Mouse (Mus musculus) neural tube, embryonic 14.5 days (tissue): ENCODE results near the gene Arf6. TPM values are rescaled to one million over a fixed set of nuclear protein-coding genes. Genes with fewer than 3 reads are reported as not detected.

ENCODE experiments used
- ATAC-seq: fragments of 200-750 bp; cut with Nextera tagmentation; 2 replicates; pipeline ENCODE4 v1.8.0; 2017; ENCODE audit warnings: low read depth, mild to moderate bottlenecking, moderate TSS enrichment, moderate library complexity
- H3K27ac ChIP-seq: fragments of 300-500 bp; sonication (generic); 2 replicates; pipeline ENCODE4 v1.5.1; 2014; ENCODE audit warnings: low read depth, mild to moderate bottlenecking, control low read depth, low read length, moderate library complexity, mixed read lengths
- H3K27me3 ChIP-seq: fragments of 300-500 bp; sonication (generic); 2 replicates; pipeline ENCODE4 v1.6.1; 2014; ENCODE audit warnings: low read length; ENCODE audit not compliant: control insufficient read depth, insufficient read depth
- H3K36me3 ChIP-seq: fragments of 300-500 bp; sonication (generic); 2 replicates; pipeline ENCODE4 v1.6.1; 2014; ENCODE audit warnings: low read length, mixed read lengths; ENCODE audit not compliant: control insufficient read depth, insufficient read depth
- H3K4me1 ChIP-seq: fragments of 300-500 bp; sonication (generic); 2 replicates; pipeline ENCODE4 v1.6.1; 2014; ENCODE audit warnings: low read length; ENCODE audit not compliant: control insufficient read depth, insufficient read depth
- H3K4me2 ChIP-seq: fragments of 300-500 bp; sonication (generic); 2 replicates; pipeline ENCODE4 v1.6.1; 2014; ENCODE audit warnings: mild to moderate bottlenecking, low read depth, low read length, control low read depth
- H3K4me3 ChIP-seq: fragments of 300-500 bp; sonication (generic); 2 replicates; pipeline ENCODE4 v1.5.1; 2014; ENCODE audit warnings: low read depth, low read length, control low read depth, mixed read lengths
- H3K9ac ChIP-seq: fragments of 300-500 bp; sonication (generic); replicated peaks from 2 replicates; pipeline ENCODE4 v1.6.1; 2014; ENCODE audit warnings: low read depth, mild to moderate bottlenecking, control low read depth, low read length, mixed read lengths
- H3K9me3 ChIP-seq: fragments of 300-500 bp; sonication (generic); 2 replicates; pipeline ENCODE4 v1.6.1; 2016; ENCODE audit warnings: low read length; ENCODE audit not compliant: control insufficient read depth
- whole genome bisulfite sequencing: fragments of 180-500 bp; shearing (Covaris S2); extraction: QIAGEN DNeasy Blood & Tissue Kit; methylation state at CpG from one replicate; pipeline ENCODE4 v1.1.7; 2014; 5-methylcytosine and 5-hydroxymethylcytosine counted together
- microRNA-seq: library from miRNA; unstranded; fragments of <30 nt; microRNA quantifications from one replicate; pipeline ENCODE4, GENCODE M21; 2016
- polyA plus RNA-seq: library from polyadenylated mRNA; unstranded; fragments of >200 nt; fragmentation: Nextera tagmentation; extraction: Ambion mirVana; gene quantifications from 2 replicates; pipeline ENCODE4 v1.2.1, GENCODE M21; 2014

The Arf6 gene
- polyA plus RNA-seq, 1 experiment from 2014 or later = 29.3 TPM

- H3K27ac ChIP-seq = no peak overlapping the region
- ATAC-seq = no peak
- H3K4me2 ChIP-seq = no peak overlapping the region
- no peaks in the 10 kb centered on the region for H3K4me1 ChIP-seq
- H3K9me3 ChIP-seq = no peaks in the 10 kb centered on the region
- 88% methylated on average over 13 of the region's 13 CpGs for WGBS
- no peak overlapping the region for H3K9ac ChIP-seq
- H3K4me3 ChIP-seq = no peak overlapping the region
- no peaks in the 10 kb centered on the region for H3K36me3 ChIP-seq
- H3K27me3 ChIP-seq = no peaks in the 10 kb centered on the region
These were observed 46.7 kb downstream of the Arf6 start for GRCm38 (mm10) chr12:69418606-69419005.

GRCm38 (mm10) chr12:69419017-69419605 is 47.2 kb downstream of the Arf6 start:
- 82% methylated on average over 14 of the region's 14 CpGs for WGBS
- Histone ChIP-seq H3K9ac (no peak overlapping the region), H3K27ac (no peak overlapping the region), H3K9me3 (no peaks in the 10 kb centered on the region), H3K4me3 (no peak overlapping the region), H3K36me3 (no peaks in the 10 kb centered on the region), H3K4me1 (no peaks in the 10 kb centered on the region), H3K27me3 (no peaks in the 10 kb centered on the region), H3K4me2 (no peak overlapping the region)
- ATAC-seq = no peak

- Histone ChIP-seq H3K9ac (no peak overlapping the region), H3K4me3 (no peak overlapping the region), H3K9me3 (no peaks in the 10 kb centered on the region), H3K27me3 (no peaks in the 10 kb centered on the region), H3K36me3 (no peaks in the 10 kb centered on the region), H3K4me2 (no peak overlapping the region), H3K27ac (no peak overlapping the region), H3K4me1 (no peaks in the 10 kb centered on the region)
- 86% methylated on average over 4 of the region's 4 CpGs for WGBS
- no peak for ATAC-seq
These were observed 47.7 kb downstream of the Arf6 start for GRCm38 (mm10) chr12:69419606-69420005.

GRCm38 (mm10) chr12:69420716-69421115 is 48.8 kb downstream of the Arf6 start:
- no peak for ATAC-seq
- no peak overlapping the region for H3K4me2 ChIP-seq
- no peaks in the 10 kb centered on the region for H3K27me3 ChIP-seq
- no peaks in the 10 kb centered on the region for H3K4me1 ChIP-seq
- no peak overlapping the region for H3K27ac ChIP-seq
- WGBS = 73% methylated on average over 3 of the region's 3 CpGs
- H3K9ac ChIP-seq = no peak overlapping the region
- H3K9me3 ChIP-seq = no peaks in the 10 kb centered on the region
- no peaks in the 10 kb centered on the region for H3K36me3 ChIP-seq
- H3K4me3 ChIP-seq = no peak overlapping the region

- WGBS = 85% methylated on average over 20 of the region's 20 CpGs
- H3K4me1 ChIP-seq = no peaks in the 10 kb centered on the region
- H3K27me3 ChIP-seq = no peaks in the 10 kb centered on the region
- no peak overlapping the region for H3K9ac ChIP-seq
- ATAC-seq = no peak
- H3K4me3 ChIP-seq = no peak overlapping the region
- H3K36me3 ChIP-seq = no peaks in the 10 kb centered on the region
- H3K4me2 ChIP-seq = no peak overlapping the region
- no peak overlapping the region for H3K27ac ChIP-seq
- H3K9me3 ChIP-seq = no peaks in the 10 kb centered on the region
These were observed 51.0 kb downstream of the Arf6 start for GRCm38 (mm10) chr12:69422827-69423537.

Small RNAs within 50 kb of the gene (microRNA-seq; reads per million reads assigned to microRNA genes)
- gene Gm47299 = not detected
- not detected for gene Gm47305

Other genes with a start within 250 kb of the Arf6 start
- gene Rps29, start 213.0 kb upstream of the Arf6 start, polyA plus RNA-seq = 997 and 1,030 TPM in 2 replicates
- gene Lrr1, start 203.3 kb upstream of the Arf6 start, polyA plus RNA-seq = 1.6 and 1.8 TPM in 2 replicates
- gene Rpl36al, start 188.1 kb upstream of the Arf6 start, polyA plus RNA-seq = 381 and 387 TPM in 2 replicates
- gene Mgat2, start 188.0 kb upstream of the Arf6 start, polyA plus RNA-seq = 36.8 and 40.5 TPM in 2 replicates
- 9.9 and 11.8 TPM in 2 replicates for gene Gm49383, start 175.0 kb upstream of the Arf6 start, polyA plus RNA-seq
- 6.8 and 7.3 TPM in 2 replicates for gene Dnaaf2, start 173.7 kb upstream of the Arf6 start, polyA plus RNA-seq
- gene Gm49384, start 167.9 kb upstream of the Arf6 start, polyA plus RNA-seq = 9.0 and 9.1 TPM in 2 replicates
- gene Pole2, start 144.0 kb upstream of the Arf6 start, polyA plus RNA-seq = 3.4 and 5.4 TPM in 2 replicates
- gene Klhdc1, start 131.0 kb upstream of the Arf6 start, polyA plus RNA-seq = 13.7 and 20.1 TPM in 2 replicates
- 296 and 305 TPM in 2 replicates for gene Klhdc2, start 75.5 kb upstream of the Arf6 start, polyA plus RNA-seq
- gene Nemf, start 15.0 kb upstream of the Arf6 start, polyA plus RNA-seq = 97.2 and 103 TPM in 2 replicates
- 1.0 and 1.3 TPM in 2 replicates for gene Gm9887, start 308 bp downstream of the Arf6 start, polyA plus RNA-seq
- 22.3 and 26.1 TPM in 2 replicates for gene Vcpkmt, start 210.9 kb downstream of the Arf6 start, polyA plus RNA-seq